Mouse (Mus musculus) hindbrain, embryonic 13.5 days (tissue): Measurements from ENCODE around the gene Vars. TPM values are rescaled to one million over a fixed set of nuclear protein-coding genes. Genes with fewer than 3 reads are reported as not detected.
A peak's percentile ranks its signal among the peaks of the same experiment; 100 is the strongest.
"Not testable (repeated sequence)": the region's sequence is repeated elsewhere in the genome, so short reads cannot be mapped to it uniquely, and the experiment has no call there.

ENCODE experiments used
- ATAC-seq: fragments of 200-750 bp; cut with Nextera tagmentation; 2 replicates; pipeline ENCODE4 v1.8.0; 2017; ENCODE audit warnings: moderate TSS enrichment; ENCODE audit not compliant: low FRiP score
- H3K27ac ChIP-seq: fragments of 300-500 bp; sonication (generic); 2 replicates; pipeline ENCODE4 v1.5.1; 2015; ENCODE audit warnings: inconsistent platforms, mild to moderate bottlenecking, moderate library complexity
- H3K27me3 ChIP-seq: fragments of 300-500 bp; sonication (generic); 2 replicates; pipeline ENCODE4 v1.6.1; 2015; ENCODE audit warnings: mild to moderate bottlenecking, inconsistent platforms
- H3K36me3 ChIP-seq: fragments of 300-500 bp; sonication (generic); 2 replicates; pipeline ENCODE4 v1.6.1; 2015; ENCODE audit warnings: mild to moderate bottlenecking, inconsistent platforms
- H3K4me1 ChIP-seq: fragments of 300-500 bp; sonication (generic); replicated peaks from 2 replicates; pipeline ENCODE4 v1.6.1; 2015; ENCODE audit warnings: inconsistent platforms
- H3K4me2 ChIP-seq: fragments of 300-500 bp; sonication (generic); 2 replicates; pipeline ENCODE4 v1.6.1; 2015; ENCODE audit warnings: inconsistent platforms, mild to moderate bottlenecking, moderate library complexity
- H3K4me3 ChIP-seq: fragments of 300-500 bp; sonication (generic); 2 replicates; pipeline ENCODE4 v1.5.1; 2015; ENCODE audit warnings: mild to moderate bottlenecking, inconsistent platforms
- H3K9ac ChIP-seq: fragments of 300-500 bp; sonication (generic); 2 replicates; pipeline ENCODE4 v1.6.1; 2015; ENCODE audit warnings: mild to moderate bottlenecking, inconsistent platforms
- H3K9me3 ChIP-seq: fragments of 300-500 bp; sonication (generic); 2 replicates; pipeline ENCODE4 v1.6.1; 2016; ENCODE audit warnings: inconsistent platforms
- WGBS: fragments of 180-500 bp; shearing (Covaris S2); methylation state at CpG from one replicate; pipeline ENCODE4 v1.1.7; 2015; 5-methylcytosine and 5-hydroxymethylcytosine counted together
- polyA plus RNA-seq: library from polyadenylated mRNA; unstranded; fragments of >200 nt; fragmentation: Nextera tagmentation; extraction: Ambion mirVana; gene quantifications from 2 replicates; pipeline ENCODE4 v1.2.1, GENCODE M21; 2015

The Vars gene
- polyA plus RNA-seq, 1 experiment from 2014 or later, result 57.3 TPM

- no peak overlapping the region for H3K4me3 ChIP-seq
- no peak overlapping the region for H3K9ac ChIP-seq
- no peak overlapping the region for H3K4me2 ChIP-seq
- peaks cover 14% of the 10 kb centered on the region; the same call in 1 of the 2 replicates for H3K27me3 ChIP-seq
- no peak for ATAC-seq
- 95% methylated on average over 20 of the region's 20 CpGs for WGBS
- H3K4me1 ChIP-seq, result peaks cover 20% of the 10 kb centered on the region
- no peaks in the 10 kb centered on the region; the same call in 1 of the 2 replicates for H3K36me3 ChIP-seq
- no peaks in the 10 kb centered on the region for H3K9me3 ChIP-seq
- no peak overlapping the region for H3K27ac ChIP-seq
Measured at GRCm38 (mm10) chr17:34977000-34977399, 23.8 kb upstream of the Vars start.

- ATAC-seq, result no peak
- Histone ChIP-seq H3K9me3 (no peaks in the 10 kb centered on the region), H3K36me3 (no peaks in the 10 kb centered on the region; the same call in 1 of the 2 replicates), H3K9ac (0 out of 2 replicates have a peak overlapping the region, but pooled peaks have one; percentile 8), H3K4me2 (no peak overlapping the region), H3K4me3 (no peak overlapping the region), H3K4me1 (peaks cover 24% of the 10 kb centered on the region), H3K27ac (no peak overlapping the region), H3K27me3 (peaks cover 7% of the 10 kb centered on the region; the same call in 1 of the 2 replicates)
- 91% methylated on average over 27 of the region's 27 CpGs for WGBS
Measured at GRCm38 (mm10) chr17:34978239-34978638, 22.5 kb upstream of the Vars start.

- Histone ChIP-seq H3K4me1 (peaks cover 24% of the 10 kb centered on the region), H3K27me3 (no peaks in the 10 kb centered on the region), H3K9ac (no peak overlapping the region), H3K9me3 (no peaks in the 10 kb centered on the region), H3K4me2 (no peak overlapping the region), H3K4me3 (no peak overlapping the region), H3K27ac (no peak overlapping the region), H3K36me3 (no peaks in the 10 kb centered on the region; the same call in 1 of the 2 replicates)
- 96% methylated on average over 4 of the region's 4 CpGs for WGBS
- no peak for ATAC-seq
Measured at GRCm38 (mm10) chr17:34979631-34980030, 21.2 kb upstream of the Vars start.

GRCm38 (mm10) chr17:34980655-34981054, 20.1 kb upstream of the Vars start:
- Histone ChIP-seq H3K27me3 (no peaks in the 10 kb centered on the region), H3K27ac (peak overlapping the region; percentile 97; the same call in 1 of the 2 replicates), H3K9me3 (no peaks in the 10 kb centered on the region), H3K36me3 (peaks cover 6% of the 10 kb centered on the region), H3K4me3 (peak overlapping the region; percentile 76), H3K4me2 (peak overlapping the region; percentile 88), H3K9ac (peak overlapping the region; percentile 87), H3K4me1 (peaks cover 24% of the 10 kb centered on the region)
- 21% methylated on average over 2 of the region's 2 CpGs for WGBS
- ATAC-seq, result no peak

- WGBS, result under 1% methylated on average over 58 of the region's 58 CpGs
- peak; percentile 97 for ATAC-seq
Measured at GRCm38 (mm10) chr17:34981690-34982180, 19.1 kb upstream of the Vars start, which contains the start of gene Lsm2. Gene Lsm2, plus strand, starts transcription at chr17:34981862.

GRCm38 (mm10) chr17:34982328-34982727, 18.5 kb upstream of the Vars start:
- Histone ChIP-seq H3K9me3 (no peaks in the 10 kb centered on the region), H3K36me3 (peaks cover 18% of the 10 kb centered on the region), H3K9ac (peak overlapping the region; percentile 87), H3K4me1 (peaks cover 24% of the 10 kb centered on the region), H3K4me2 (peak overlapping the region; percentile 88), H3K27me3 (no peaks in the 10 kb centered on the region), H3K27ac (peak overlapping the region; percentile 97), H3K4me3 (peak overlapping the region; percentile 76)
- ATAC-seq, result no peak
- 0% methylated on average over 15 of the region's 15 CpGs for WGBS

More at GRCm38 (mm10) chr17:34981690-34982180, 19.1 kb upstream of the Vars start, which contains the start of gene Lsm2:
- Histone ChIP-seq H3K27me3 (no peaks in the 10 kb centered on the region), H3K27ac (peak within 1 kb of the TSS; percentile 97), H3K4me3 (peak within 1 kb of the TSS; percentile 76), H3K9ac (peak within 1 kb of the TSS; percentile 87), H3K4me1 (peaks cover 24% of the 10 kb centered on the region), H3K4me2 (peak within 1 kb of the TSS; percentile 88), H3K9me3 (no peaks in the 10 kb centered on the region), H3K36me3 (peaks cover 17% of the 10 kb centered on the region)

- no peak overlapping the region for H3K27ac ChIP-seq
- no peaks in the 10 kb centered on the region for H3K27me3 ChIP-seq
- H3K9me3 ChIP-seq, result no peaks in the 10 kb centered on the region
- no peak overlapping the region for H3K9ac ChIP-seq
- H3K4me1 ChIP-seq, result peaks cover 24% of the 10 kb centered on the region
- no peak overlapping the region for H3K4me2 ChIP-seq
- no peak for ATAC-seq
- no peak overlapping the region for H3K4me3 ChIP-seq
- WGBS, result 78% methylated on average over 2 of the region's 2 CpGs
- peaks cover 22% of the 10 kb centered on the region for H3K36me3 ChIP-seq
Measured at GRCm38 (mm10) chr17:34984218-34984617, 16.6 kb upstream of the Vars start.

- peaks cover 4% of the 10 kb centered on the region for H3K4me1 ChIP-seq
- no peak overlapping the region for H3K9ac ChIP-seq
- H3K9me3 ChIP-seq, result no peaks in the 10 kb centered on the region
- H3K27ac ChIP-seq, result no peak overlapping the region
- no peaks in the 10 kb centered on the region for H3K27me3 ChIP-seq
- ATAC-seq, result no peak
- no peak overlapping the region for H3K4me3 ChIP-seq
- no peak overlapping the region for H3K4me2 ChIP-seq
- H3K36me3 ChIP-seq, result peaks cover 9% of the 10 kb centered on the region; the same call in 1 of the 2 replicates
Measured at GRCm38 (mm10) chr17:34994751-34995150, 6.0 kb upstream of the Vars start.

- H3K4me2 ChIP-seq, H3K4me3 ChIP-seq, H3K4me1 ChIP-seq, H3K9ac ChIP-seq, H3K27me3 ChIP-seq, H3K27ac ChIP-seq, H3K36me3 ChIP-seq, ATAC-seq, H3K9me3 ChIP-seq: not testable (repeated sequence)
- WGBS, result 86% methylated on average over 4 of the region's 4 CpGs
Measured at GRCm38 (mm10) chr17:34995192-34995591, 5.6 kb upstream of the Vars start.

GRCm38 (mm10) chr17:34995927-34996326, 4.9 kb upstream of the Vars start:
- not testable (repeated sequence) for H3K36me3 ChIP-seq, H3K27me3 ChIP-seq, H3K4me1 ChIP-seq, H3K27ac ChIP-seq, H3K9me3 ChIP-seq, H3K9ac ChIP-seq, ATAC-seq, H3K4me3 ChIP-seq, H3K4me2 ChIP-seq
- WGBS, result 97% methylated on average over 4 of the region's 4 CpGs

- H3K4me2 ChIP-seq, result no peak overlapping the region
- no peaks in the 10 kb centered on the region for H3K36me3 ChIP-seq
- H3K9ac ChIP-seq, result no peak overlapping the region
- no peaks in the 10 kb centered on the region for H3K27me3 ChIP-seq
- WGBS, result 86% methylated on average over 14 of the region's 14 CpGs
- no peak overlapping the region for H3K4me3 ChIP-seq
- H3K27ac ChIP-seq, result no peak overlapping the region
- H3K9me3 ChIP-seq, result no peaks in the 10 kb centered on the region
- peaks cover 10% of the 10 kb centered on the region for H3K4me1 ChIP-seq
- ATAC-seq, result no peak
Measured at GRCm38 (mm10) chr17:34996411-34997141, 4.2 kb upstream of the Vars start.

- ATAC-seq, result no peak
- Histone ChIP-seq H3K4me2 (no peak overlapping the region), H3K9me3 (no peaks in the 10 kb centered on the region), H3K27ac (no peak overlapping the region), H3K36me3 (no peaks in the 10 kb centered on the region), H3K4me3 (no peak overlapping the region), H3K4me1 (peaks cover 16% of the 10 kb centered on the region), H3K27me3 (no peaks in the 10 kb centered on the region), H3K9ac (peak overlapping the region; percentile 0; the same call in 1 of the 2 replicates)
- WGBS, result 82% methylated on average over 5 of the region's 5 CpGs
Measured at GRCm38 (mm10) chr17:34997142-34997483, 3.7 kb upstream of the Vars start.
